Mouse (Mus musculus): Measurements from ENCODE around the gene Tnni2. TPM values are rescaled to one million over a fixed set of nuclear protein-coding genes. Genes with fewer than 3 reads are reported as not detected.

The Tnni2 gene
- polyA plus RNA-seq, 1 experiment, result 1.2 TPM

- TF ChIP-seq POLR2A (IDR thresholded peaks at IDR 0.05; ENCODE audit: borderline replicate concordance, extremely low read depth, insufficient read depth, insufficient read length, poor library complexity, severe bottlenecking) (no peak), CTCF (IDR thresholded peaks at IDR 0.05; ENCODE audit: borderline replicate concordance, extremely low read depth, insufficient read depth, insufficient read length) (no peak)
- DNase-seq (ENCODE audit: low read depth), result no peak
Observed at GRCm38 (mm10) chr7:142462190-142462589, 20.6 kb downstream of the Tnni2 start.

GRCm38 (mm10) chr7:142462594-142463078 lies 21.0 kb downstream of the Tnni2 start:
- DNase-seq (ENCODE audit: low read depth), result no peak

GRCm38 (mm10) chr7:142470171-142470691 lies 28.6 kb downstream of the Tnni2 start:
- no peak for DNase-seq (ENCODE audit: low read depth)
- TF ChIP-seq POLR2A (IDR thresholded peaks at IDR 0.05; ENCODE audit: borderline replicate concordance, extremely low read depth, insufficient read depth, insufficient read length, poor library complexity, severe bottlenecking) (no peak), CTCF (IDR thresholded peaks at IDR 0.05; ENCODE audit: borderline replicate concordance, extremely low read depth, insufficient read depth, insufficient read length) (no peak)

More at GRCm38 (mm10) chr7:142462594-142463078, 21.0 kb downstream of the Tnni2 start:
- TF ChIP-seq POLR2A (IDR thresholded peaks at IDR 0.05; ENCODE audit: borderline replicate concordance, extremely low read depth, insufficient read depth, insufficient read length, poor library complexity, severe bottlenecking) (no peak), CTCF (IDR thresholded peaks at IDR 0.05; ENCODE audit: borderline replicate concordance, extremely low read depth, insufficient read depth, insufficient read length) (no peak)

- peak; percentile 61 for DNase-seq (ENCODE audit: low read depth)
- TF ChIP-seq POLR2A (IDR thresholded peaks at IDR 0.05; ENCODE audit: borderline replicate concordance, extremely low read depth, insufficient read depth, insufficient read length, poor library complexity, severe bottlenecking), result no peak
- TF ChIP-seq CTCF (IDR thresholded peaks at IDR 0.05; ENCODE audit: borderline replicate concordance, extremely low read depth, insufficient read depth, insufficient read length), result no peak
Observed at GRCm38 (mm10) chr7:142470808-142471413, 29.3 kb downstream of the Tnni2 start.

DNA sequence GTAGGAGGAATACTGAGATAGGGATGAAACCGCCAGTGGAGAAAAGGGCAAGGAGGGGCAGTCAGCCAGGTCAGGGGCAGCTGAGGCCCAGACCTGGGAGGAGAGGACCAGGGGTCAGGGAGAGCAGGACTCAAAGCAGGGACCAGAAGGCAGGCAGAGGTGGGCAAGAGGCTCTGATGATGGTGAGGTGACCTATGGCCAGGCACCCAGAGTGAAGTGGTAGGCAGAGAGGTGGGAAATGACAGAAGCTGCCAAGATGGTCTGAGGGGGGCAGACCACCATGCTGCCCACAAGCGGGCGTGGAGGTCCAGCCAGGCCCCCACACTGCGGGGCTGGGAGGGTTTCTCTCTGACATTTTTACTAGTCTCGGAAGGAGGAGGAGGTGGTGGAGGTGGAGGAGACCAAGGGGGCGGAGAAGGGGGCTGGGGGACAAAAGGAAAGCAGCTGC lies 29.8 kb downstream of the Tnni2 start:
- TF ChIP-seq POLR2A (IDR thresholded peaks at IDR 0.05; ENCODE audit: borderline replicate concordance, extremely low read depth, insufficient read depth, insufficient read length, poor library complexity, severe bottlenecking) (no peak), CTCF (IDR thresholded peaks at IDR 0.05; ENCODE audit: borderline replicate concordance, extremely low read depth, insufficient read depth, insufficient read length) (no peak)
- no peak for DNase-seq (ENCODE audit: low read depth)

- no peak for DNase-seq (ENCODE audit: low read depth)
- TF ChIP-seq CTCF (IDR thresholded peaks at IDR 0.05; ENCODE audit: borderline replicate concordance, extremely low read depth, insufficient read depth, insufficient read length) (no peak), POLR2A (IDR thresholded peaks at IDR 0.05; ENCODE audit: borderline replicate concordance, extremely low read depth, insufficient read depth, insufficient read length, poor library complexity, severe bottlenecking) (no peak)
Observed at GRCm38 (mm10) chr7:142471884-142472570, 30.4 kb downstream of the Tnni2 start.

GRCm38 (mm10) chr7:142472936-142473335 lies 31.3 kb downstream of the Tnni2 start:
- TF ChIP-seq POLR2A (IDR thresholded peaks at IDR 0.05; ENCODE audit: borderline replicate concordance, extremely low read depth, insufficient read depth, insufficient read length, poor library complexity, severe bottlenecking), result no peak
- no peak for DNase-seq (ENCODE audit: low read depth)

DNA sequence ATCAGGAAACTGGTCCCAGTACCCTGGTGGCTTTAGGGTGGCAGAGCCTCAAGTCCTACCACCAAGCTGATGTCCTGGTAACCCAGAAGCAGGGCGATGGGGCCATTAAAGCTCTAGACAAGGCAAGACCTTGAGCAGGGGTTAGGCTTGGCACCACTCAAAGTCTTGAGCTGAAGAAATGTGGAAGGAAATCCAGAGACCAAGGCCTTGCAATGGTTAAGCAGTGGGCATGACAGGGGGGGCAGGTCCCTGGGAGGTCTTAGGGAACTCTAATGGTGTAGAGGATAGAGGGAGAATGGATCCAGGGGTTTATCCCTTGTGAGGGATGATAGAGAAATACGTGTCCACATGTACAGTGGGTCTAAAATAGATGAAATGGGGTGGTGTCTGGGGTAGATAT lies 31.9 kb downstream of the Tnni2 start:
- no peak for TF ChIP-seq POLR2A (IDR thresholded peaks at IDR 0.05; ENCODE audit: borderline replicate concordance, extremely low read depth, insufficient read depth, insufficient read length, poor library complexity, severe bottlenecking)
- TF ChIP-seq CTCF (IDR thresholded peaks at IDR 0.05; ENCODE audit: borderline replicate concordance, extremely low read depth, insufficient read depth, insufficient read length), result no peak
- DNase-seq (ENCODE audit: low read depth), result no peak

GRCm38 (mm10) chr7:142474799-142475198 lies 33.2 kb downstream of the Tnni2 start:
- TF ChIP-seq POLR2A (IDR thresholded peaks at IDR 0.05; ENCODE audit: borderline replicate concordance, extremely low read depth, insufficient read depth, insufficient read length, poor library complexity, severe bottlenecking), result no peak
- TF ChIP-seq CTCF (IDR thresholded peaks at IDR 0.05; ENCODE audit: borderline replicate concordance, extremely low read depth, insufficient read depth, insufficient read length), result no peak
- DNase-seq (ENCODE audit: low read depth), result no peak

DNA sequence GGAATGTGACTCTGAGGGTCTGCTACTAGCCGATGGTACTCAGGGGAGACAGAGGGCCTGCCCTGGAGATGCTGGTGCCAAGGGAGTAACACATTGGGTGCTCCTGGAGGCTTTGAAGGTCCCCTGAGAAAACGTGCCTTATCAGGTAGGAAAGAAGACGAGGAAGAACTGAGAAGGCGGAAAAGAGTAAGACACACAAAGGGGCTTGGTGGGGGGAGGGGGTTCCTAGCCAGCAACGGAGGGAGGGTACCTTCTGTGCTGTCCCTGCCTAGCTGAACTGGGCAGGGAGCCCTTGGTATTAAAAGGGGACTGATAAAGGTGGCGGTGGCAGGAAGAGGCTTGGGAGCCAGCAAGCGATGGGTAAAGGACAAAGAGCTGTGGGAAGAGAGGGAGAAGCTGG lies 34.0 kb downstream of the Tnni2 start:
- DNase-seq (ENCODE audit: low read depth), result no peak
- TF ChIP-seq POLR2A (IDR thresholded peaks at IDR 0.05; ENCODE audit: borderline replicate concordance, extremely low read depth, insufficient read depth, insufficient read length, poor library complexity, severe bottlenecking) (no peak), CTCF (IDR thresholded peaks at IDR 0.05; ENCODE audit: borderline replicate concordance, extremely low read depth, insufficient read depth, insufficient read length) (no peak)

DNA sequence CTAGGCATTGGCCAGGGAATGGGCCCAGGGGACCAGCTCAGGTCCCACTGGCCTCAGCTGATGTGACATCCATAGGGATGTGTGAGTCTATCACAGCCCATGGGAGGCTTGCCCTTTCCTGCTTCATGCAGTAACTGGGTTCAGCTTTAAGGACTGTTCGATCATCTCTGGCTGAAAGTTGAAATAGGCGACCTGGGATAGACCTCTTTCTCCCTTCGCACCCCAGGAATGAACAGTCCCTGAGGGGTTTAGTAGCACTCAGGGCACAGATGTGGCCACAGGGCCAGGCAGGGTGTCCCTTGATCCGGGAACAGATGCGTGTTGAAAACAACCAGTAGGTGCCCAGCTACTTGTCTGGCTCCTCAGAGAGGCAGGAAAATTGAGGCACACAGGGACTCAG lies 34.7 kb downstream of the Tnni2 start:
- TF ChIP-seq CTCF (IDR thresholded peaks at IDR 0.05; ENCODE audit: borderline replicate concordance, extremely low read depth, insufficient read depth, insufficient read length), result no peak
- no peak for DNase-seq (ENCODE audit: low read depth)

Measured in brain, embryonic 14.5 days (tissue).